Mouse (Mus musculus): ENCODE data around the gene Sp8.

Sp8 gene

GRCm38 (mm10) chr12:118848496-118849202 lies 2.5 kb downstream of the Sp8 start:
- DNase-seq (ENCODE audit: extremely low spot score, low read depth, low spot score) = no peak

- DNase-seq (ENCODE audit: extremely low spot score, low read depth, low spot score) = no peak
Observed at GRCm38 (mm10) chr12:118849203-118849861, 3.2 kb downstream of the Sp8 start.

GRCm38 (mm10) chr12:118849996-118850395 lies 3.9 kb downstream of the Sp8 start:
- no peak for DNase-seq (ENCODE audit: extremely low spot score, low read depth, low spot score)

- DNase-seq (ENCODE audit: extremely low spot score, low read depth, low spot score) = no peak
Observed at GRCm38 (mm10) chr12:118850851-118851410, 4.8 kb downstream of the Sp8 start.

GRCm38 (mm10) chr12:118853331-118853730 lies 7.2 kb downstream of the Sp8 start:
- no peak for DNase-seq (ENCODE audit: extremely low spot score, low read depth, low spot score)

- DNase-seq (ENCODE audit: extremely low spot score, low read depth, low spot score) = no peak
Observed at GRCm38 (mm10) chr12:118854401-118854800, 8.3 kb downstream of the Sp8 start.

GRCm38 (mm10) chr12:118854831-118855453 lies 8.8 kb downstream of the Sp8 start:
- no peak for DNase-seq (ENCODE audit: extremely low spot score, low read depth, low spot score)

- no peak for DNase-seq (ENCODE audit: extremely low spot score, low read depth, low spot score)
Observed at GRCm38 (mm10) chr12:118856151-118856550, 10.0 kb downstream of the Sp8 start.

- no peak for DNase-seq (ENCODE audit: extremely low spot score, low read depth, low spot score)
Observed at GRCm38 (mm10) chr12:118872673-118873072, 26.5 kb downstream of the Sp8 start.

- DNase-seq (ENCODE audit: extremely low spot score, low read depth, low spot score) = no peak
Observed at GRCm38 (mm10) chr12:118882790-118883189, 36.7 kb downstream of the Sp8 start.

- DNase-seq (ENCODE audit: extremely low spot score, low read depth, low spot score) = no peak
Observed at GRCm38 (mm10) chr12:118887964-118888363, 41.8 kb downstream of the Sp8 start.
